Mouse (Mus musculus): Measurements from ENCODE around the gene Ranbp3l. TPM values are rescaled to one million over a fixed set of nuclear protein-coding genes. Genes with fewer than 3 reads are reported as not detected.

Ranbp3l gene
- polyA plus RNA-seq, 1 experiment from 2014 or later = 0.25 TPM

- Histone ChIP-seq H3K4me3 (ENCODE audit: low read depth, low read length) (peak overlapping the region; percentile 26), H3K9me3 (ENCODE audit: low read length) (no peaks in the 10 kb centered on the region), H3K4me2 (ENCODE audit: low read depth, low read length) (peak overlapping the region; percentile 70), H3K27me3 (ENCODE audit: insufficient read depth, low read length) (no peaks in the 10 kb centered on the region), H3K4me1 (ENCODE audit: insufficient read depth) (peaks cover 59% of the 10 kb centered on the region), H3K36me3 (replicated peaks; ENCODE audit: insufficient read depth, low read length) (peaks cover 13% of the 10 kb centered on the region; the same call in 1 of the 2 replicates), H3K27ac (ENCODE audit: low read depth) (peak overlapping the region; percentile 97), H3K9ac (replicated peaks) (peak overlapping the region; percentile 62)
- ATAC-seq = peak; percentile 65
- TF ChIP-seq EP300 (IDR thresholded peaks at IDR 0.05; ENCODE audit: low read depth) = peak; percentile 84
- no peak for TF ChIP-seq CTCF (IDR thresholded peaks at IDR 0.05; ENCODE audit: low read depth)
- DNase-seq = peak; percentile 48
- 35% methylated on average over 12 of the region's 12 CpGs for WGBS (ENCODE audit: insufficient replicate concordance)
Measured at GRCm38 (mm10) chr15:9078481-9079300, 110.9 kb downstream of the Ranbp3l start.

DNA sequence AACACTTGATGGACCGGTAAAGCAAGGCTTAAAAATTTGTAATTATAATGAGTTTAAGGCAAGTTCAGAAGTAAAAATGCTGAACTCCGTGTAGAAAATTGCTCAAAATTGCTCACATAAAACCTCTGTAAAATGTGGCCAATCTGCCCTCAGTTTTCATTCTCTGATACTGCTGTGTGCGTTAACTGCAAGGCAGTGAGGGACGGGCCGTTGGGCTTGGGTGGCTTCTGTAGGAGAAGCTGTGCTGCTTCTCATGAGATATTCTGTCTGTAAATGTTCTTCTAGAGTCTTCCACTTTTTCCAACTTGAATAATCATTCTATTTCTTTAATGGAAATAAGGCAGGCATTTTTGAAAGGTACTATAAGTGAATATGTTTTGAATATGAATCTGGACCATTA is 111.9 kb downstream of the Ranbp3l start:
- 37% methylated on average over 5 of the region's 5 CpGs for WGBS (ENCODE audit: insufficient replicate concordance)
- Histone ChIP-seq H3K27ac (ENCODE audit: low read depth) (peak overlapping the region; percentile 97), H3K4me1 (ENCODE audit: insufficient read depth) (peaks cover 57% of the 10 kb centered on the region), H3K27me3 (ENCODE audit: insufficient read depth, low read length) (no peaks in the 10 kb centered on the region), H3K4me3 (ENCODE audit: low read depth, low read length) (peak overlapping the region; percentile 26; the same call in 1 of the 2 replicates), H3K9me3 (ENCODE audit: low read length) (no peaks in the 10 kb centered on the region), H3K9ac (replicated peaks) (peak overlapping the region; percentile 62; the same call in 1 of the 2 replicates), H3K4me2 (ENCODE audit: low read depth, low read length) (peak overlapping the region; percentile 70), H3K36me3 (replicated peaks; ENCODE audit: insufficient read depth, low read length) (peaks cover 17% of the 10 kb centered on the region)
- TF ChIP-seq EP300 (IDR thresholded peaks at IDR 0.05; ENCODE audit: low read depth) (no peak), CTCF (IDR thresholded peaks at IDR 0.05; ENCODE audit: low read depth) (no peak)
- DNase-seq = no peak
- ATAC-seq = no peak

DNA sequence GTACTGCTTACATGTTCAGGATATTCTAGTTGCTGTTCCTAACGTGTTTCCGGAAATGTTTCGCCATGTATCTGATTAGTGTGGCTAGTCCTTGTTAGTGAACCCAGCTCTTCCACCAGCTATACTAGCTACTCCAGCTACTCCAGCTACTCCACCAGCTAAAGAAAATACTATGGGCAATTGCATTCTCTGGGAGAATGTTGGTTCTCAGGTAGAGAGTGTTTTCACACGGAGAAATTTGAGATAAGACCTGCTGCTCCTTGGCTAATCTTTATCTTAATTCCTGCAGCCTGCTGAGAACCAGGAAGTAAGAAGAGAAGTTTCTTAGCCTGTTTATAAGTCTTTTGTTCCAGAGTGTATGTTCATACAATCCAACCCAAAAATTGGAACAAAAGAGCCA is 112.5 kb downstream of the Ranbp3l start:
- peaks cover 17% of the 10 kb centered on the region for H3K36me3 ChIP-seq (replicated peaks; ENCODE audit: insufficient read depth, low read length)
- H3K9ac ChIP-seq (replicated peaks) = no peak overlapping the region; the same call in 1 of the 2 replicates
- WGBS (ENCODE audit: insufficient replicate concordance) = 14% methylated on average over 4 of the region's 4 CpGs
- TF ChIP-seq CTCF (IDR thresholded peaks at IDR 0.05; ENCODE audit: low read depth) (no peak), EP300 (IDR thresholded peaks at IDR 0.05; ENCODE audit: low read depth) (peak; percentile 70)
- H3K4me3 ChIP-seq (ENCODE audit: low read depth, low read length) = peak overlapping the region; percentile 21; the same call in 1 of the 2 replicates
- peak overlapping the region; percentile 55 for H3K4me2 ChIP-seq (ENCODE audit: low read depth, low read length)
- no peak for DNase-seq
- ATAC-seq = no peak
- H3K9me3 ChIP-seq (ENCODE audit: low read length) = no peaks in the 10 kb centered on the region
- no peaks in the 10 kb centered on the region for H3K27me3 ChIP-seq (ENCODE audit: insufficient read depth, low read length)
- peaks cover 52% of the 10 kb centered on the region for H3K4me1 ChIP-seq (ENCODE audit: insufficient read depth)
- peak overlapping the region; percentile 64 for H3K27ac ChIP-seq (ENCODE audit: low read depth)

GRCm38 (mm10) chr15:9081294-9081693 is 113.5 kb downstream of the Ranbp3l start:
- H3K9ac ChIP-seq (replicated peaks) = no peak overlapping the region; the same call in 1 of the 2 replicates
- ATAC-seq (no peak), DNase-seq (no peak)
- H3K9me3 ChIP-seq (ENCODE audit: low read length) = no peaks in the 10 kb centered on the region
- TF ChIP-seq EP300 (IDR thresholded peaks at IDR 0.05; ENCODE audit: low read depth) = no peak
- no peak for TF ChIP-seq CTCF (IDR thresholded peaks at IDR 0.05; ENCODE audit: low read depth)
- peaks cover 27% of the 10 kb centered on the region for H3K36me3 ChIP-seq (replicated peaks; ENCODE audit: insufficient read depth, low read length)
- H3K27ac ChIP-seq (ENCODE audit: low read depth) = peak overlapping the region; percentile 31
- H3K4me3 ChIP-seq (ENCODE audit: low read depth, low read length) = no peak overlapping the region
- H3K4me2 ChIP-seq (ENCODE audit: low read depth, low read length) = peak overlapping the region; percentile 55
- 48% methylated on average over 3 of the region's 3 CpGs for WGBS (ENCODE audit: insufficient replicate concordance)
- no peaks in the 10 kb centered on the region for H3K27me3 ChIP-seq (ENCODE audit: insufficient read depth, low read length)
- peaks cover 41% of the 10 kb centered on the region for H3K4me1 ChIP-seq (ENCODE audit: insufficient read depth)

- no peaks in the 10 kb centered on the region for H3K27me3 ChIP-seq (ENCODE audit: insufficient read depth, low read length)
- 72% methylated on average over 9 of the region's 9 CpGs for WGBS (ENCODE audit: insufficient replicate concordance)
- DNase-seq (peak; percentile 57), ATAC-seq (peak; percentile 35)
- H3K9ac ChIP-seq (replicated peaks) = no peak overlapping the region
- H3K9me3 ChIP-seq (ENCODE audit: low read length) = no peaks in the 10 kb centered on the region
- H3K27ac ChIP-seq (ENCODE audit: low read depth) = peak overlapping the region; percentile 69
- peaks cover 36% of the 10 kb centered on the region for H3K36me3 ChIP-seq (replicated peaks; ENCODE audit: insufficient read depth, low read length)
- TF ChIP-seq CTCF (IDR thresholded peaks at IDR 0.05; ENCODE audit: low read depth) = no peak
- 0 out of 2 replicates have a peak, but pooled peaks have one; percentile 41 for TF ChIP-seq EP300 (IDR thresholded peaks at IDR 0.05; ENCODE audit: low read depth)
- H3K4me2 ChIP-seq (ENCODE audit: low read depth, low read length) = no peak overlapping the region
- H3K4me1 ChIP-seq (ENCODE audit: insufficient read depth) = peaks cover 36% of the 10 kb centered on the region
- no peak overlapping the region for H3K4me3 ChIP-seq (ENCODE audit: low read depth, low read length)
Measured at GRCm38 (mm10) chr15:9082753-9083152, 115.0 kb downstream of the Ranbp3l start.

GRCm38 (mm10) chr15:9086813-9087212 is 119.1 kb downstream of the Ranbp3l start:
- peak; percentile 42 for DNase-seq
- WGBS (ENCODE audit: insufficient replicate concordance) = 61% methylated on average over 11 of the region's 11 CpGs
- H3K27me3 ChIP-seq (ENCODE audit: insufficient read depth, low read length) = no peaks in the 10 kb centered on the region
- H3K4me3 ChIP-seq (ENCODE audit: low read depth, low read length) = no peak overlapping the region
- peak overlapping the region; percentile 10; the same call in 1 of the 2 replicates for H3K4me2 ChIP-seq (ENCODE audit: low read depth, low read length)
- H3K9me3 ChIP-seq (ENCODE audit: low read length) = no peaks in the 10 kb centered on the region
- 0 out of 2 replicates have a peak overlapping the region, but pooled peaks have one; percentile 21 for H3K9ac ChIP-seq (replicated peaks)
- TF ChIP-seq EP300 (IDR thresholded peaks at IDR 0.05; ENCODE audit: low read depth) = no peak
- TF ChIP-seq CTCF (IDR thresholded peaks at IDR 0.05; ENCODE audit: low read depth) = no peak
- H3K27ac ChIP-seq (ENCODE audit: low read depth) = peak overlapping the region; percentile 3; the same call in 1 of the 2 replicates
- peaks cover 59% of the 10 kb centered on the region for H3K36me3 ChIP-seq (replicated peaks; ENCODE audit: insufficient read depth, low read length)
- ATAC-seq = peak; percentile 78
- peaks cover 4% of the 10 kb centered on the region for H3K4me1 ChIP-seq (ENCODE audit: insufficient read depth)

Measured in liver, postnatal 0 days (tissue).